Mouse (Mus musculus) R1 (cell line): ENCODE measurements around the gene Snx14.
A peak's percentile ranks its signal among the peaks of the same experiment; 100 is the strongest.

ENCODE experiments used
- DNase-seq: peaks from one replicate; pipeline ENCODE4 v3.0.0-alpha.2; 2018; ENCODE audit warnings: low read depth, low spot score

Snx14 gene

GRCm38 (mm10) chr9:88344424-88344823 lies 94.3 kb downstream of the Snx14 start:
- no peak for DNase-seq

- DNase-seq = no peak
Measured at GRCm38 (mm10) chr9:88342701-88343100, 96.1 kb downstream of the Snx14 start.

- DNase-seq = peak; percentile 67
Measured at GRCm38 (mm10) chr9:88342241-88342640, 96.5 kb downstream of the Snx14 start.

- no peak for DNase-seq
Measured at GRCm38 (mm10) chr9:88340819-88341218, 97.9 kb downstream of the Snx14 start.

GRCm38 (mm10) chr9:88335839-88336238 lies 102.9 kb downstream of the Snx14 start:
- DNase-seq = no peak

- peak; percentile 99 for DNase-seq
Measured at GRCm38 (mm10) chr9:88332447-88332846, 106.3 kb downstream of the Snx14 start.

GRCm38 (mm10) chr9:88330316-88330715 lies 108.4 kb downstream of the Snx14 start:
- DNase-seq = no peak

GRCm38 (mm10) chr9:88329166-88329748 lies 109.5 kb downstream of the Snx14 start:
- DNase-seq = peak; percentile 59

GRCm38 (mm10) chr9:88328666-88329065 lies 110.1 kb downstream of the Snx14 start:
- DNase-seq = no peak

- peak; percentile 74 for DNase-seq
Measured at GRCm38 (mm10) chr9:88326930-88327901, 111.5 kb downstream of the Snx14 start, which contains the start of gene Nt5e. Nt5e (plus strand) TSS chr9:88327197.
